Comparison of ENCODE assay signal across 10 mouse cellular contexts in genomic region chr6:54564506-54564991, GRCm38 (mm10). TPM values are rescaled to one million over a fixed set of nuclear protein-coding genes. Genes with fewer than 3 reads are reported as not detected.
DNase-seq lines count a peak whose midpoint lies in the region; ATAC-seq and TF ChIP-seq lines count a peak whose summit lies in the region.
"Had no signal": no experiment of that assay in that cellular context is flagged by ENCODE, and none has a peak within 500 bp of the region (broad histone marks: within the 10 kb centered on the region; RNA-seq: fewer than 3 reads in every experiment).

No protein-coding gene starts in this region.

- no peak for DNase-seq in heart, adult 2 months
- DNase-seq in embryonic facial prominence, embryonic 11.5 days (ENCODE audit: low spot score): no peak
- peak; percentile 59 for DNase-seq in retina, postnatal 1 day
- DNase-seq in thymus, adult 18-20 months: no peak
- no peak for DNase-seq in adipocyte (ENCODE audit: low spot score)
- no peak for DNase-seq in layer of hippocampus, adult 9-11 months
- DNase-seq: liver, embryonic 13.5 days had no signal

- H3K36me3 ChIP-seq in heart, embryonic 14.5 days (ENCODE audit: control insufficient read depth, insufficient read depth, low read length): no peaks in the 10 kb centered on the region
- no peaks in the 10 kb centered on the region for H3K36me3 ChIP-seq in heart, adult 2 months (ENCODE audit: control insufficient read depth, insufficient read depth, low read length)
- H3K36me3 ChIP-seq in embryonic facial prominence, embryonic 11.5 days (replicated peaks; ENCODE audit: control insufficient read depth, insufficient read depth, low read depth, low read length): no peaks in the 10 kb centered on the region
- H3K36me3 ChIP-seq in hindbrain, embryonic 15.5 days: no peaks in the 10 kb centered on the region
- H3K36me3 ChIP-seq: liver, embryonic 13.5 days had no signal

- H3K27ac ChIP-seq in heart, embryonic 14.5 days (replicated peaks in 1 of 2; ENCODE audit: control insufficient read depth in 1 of 2, insufficient read depth in 1 of 2, low read depth in 2 of 2, low read length in 2 of 2): no peak overlapping the region
- H3K27ac ChIP-seq in heart, adult 2 months: no peak overlapping the region
- H3K27ac ChIP-seq in embryonic facial prominence, embryonic 11.5 days (replicated peaks; ENCODE audit: low read depth, low read length): 0 out of 2 replicates have a peak overlapping the region, but pooled peaks have one; percentile 8
- peak overlapping the region; percentile 92 for H3K27ac ChIP-seq in hindbrain, embryonic 15.5 days (replicated peaks)
- H3K27ac ChIP-seq: liver, embryonic 13.5 days had no signal

- no peaks in the 10 kb centered on the region for H3K9me3 ChIP-seq in heart, embryonic 14.5 days (ENCODE audit: control insufficient read depth, low read length)
- no peaks in the 10 kb centered on the region for H3K9me3 ChIP-seq in embryonic facial prominence, embryonic 11.5 days (replicated peaks; ENCODE audit: control insufficient read depth, low read length)
- no peaks in the 10 kb centered on the region for H3K9me3 ChIP-seq in hindbrain, embryonic 15.5 days
- H3K9me3 ChIP-seq: liver, embryonic 13.5 days had no signal

- 0 out of 2 replicates have a peak overlapping the region, but pooled peaks have one; percentile 14 for H3K4me2 ChIP-seq in heart, embryonic 14.5 days (ENCODE audit: low read length)
- no peak overlapping the region for H3K4me2 ChIP-seq in embryonic facial prominence, embryonic 11.5 days (ENCODE audit: low read depth, low read length)
- H3K4me2 ChIP-seq in hindbrain, embryonic 15.5 days: peak overlapping the region; percentile 70
- H3K4me2 ChIP-seq: liver, embryonic 13.5 days had no signal

- no peak for ATAC-seq in heart, embryonic 14.5 days (ENCODE audit: insufficient number of reproducible peaks, insufficient read depth, low FRiP score, low read depth)
- no peak for ATAC-seq in embryonic facial prominence, embryonic 11.5 days (replicated peaks; ENCODE audit: insufficient number of reproducible peaks, low FRiP score, low TSS enrichment, low read depth)
- ATAC-seq in hindbrain, embryonic 15.5 days (ENCODE audit: low FRiP score, low read depth): no peak

- 69% methylated on average over 9 of the region's 9 CpGs for WGBS in heart, embryonic 14.5 days
- WGBS in heart, adult 2 months: 80% methylated on average over 9 of the region's 9 CpGs
- 63% methylated on average over 9 of the region's 9 CpGs for WGBS in embryonic facial prominence, embryonic 11.5 days
- WGBS in hindbrain, embryonic 15.5 days: 36% methylated on average over 9 of the region's 9 CpGs

- H3K4me3 ChIP-seq in heart, embryonic 14.5 days (ENCODE audit: control insufficient read depth in 1 of 2, insufficient read depth in 1 of 2, low read depth in 1 of 2, low read length in 2 of 2): no peak overlapping the region
- H3K4me3 ChIP-seq in heart, adult 2 months: no peak overlapping the region
- H3K4me3 ChIP-seq in embryonic facial prominence, embryonic 11.5 days (ENCODE audit: low read depth, low read length): no peak overlapping the region
- H3K4me3 ChIP-seq in hindbrain, embryonic 15.5 days: peak overlapping the region; percentile 64
- H3K4me3 ChIP-seq: liver, embryonic 13.5 days had no signal

- TF ChIP-seq POLR2A in heart, adult 2 months (IDR thresholded peaks at IDR 0.05; ENCODE audit: insufficient read depth, low read depth, low read length): no peak

- intact Hi-C loops in heart, adult 2 months (cut with DNase I): no loop called here

- peaks cover 0 to 7% of the 10 kb centered on the region in 2 experiments; a peak in 1 of 4 replicates for H3K4me1 ChIP-seq in heart, embryonic 14.5 days (ENCODE audit: control insufficient read depth in 2 of 2, insufficient read depth in 2 of 2, low read length in 2 of 2)
- H3K4me1 ChIP-seq in heart, adult 2 months (ENCODE audit: control insufficient read depth, insufficient read depth, low read length): peaks cover 2% of the 10 kb centered on the region; the same call in 1 of the 2 replicates
- no peaks in the 10 kb centered on the region; the same call in 1 of the 2 replicates for H3K4me1 ChIP-seq in embryonic facial prominence, embryonic 11.5 days (ENCODE audit: control insufficient read depth, insufficient read depth, low read length)
- H3K4me1 ChIP-seq in hindbrain, embryonic 15.5 days (replicated peaks): peaks cover 52% of the 10 kb centered on the region

- H3K27me3 ChIP-seq in heart, embryonic 14.5 days (ENCODE audit: control insufficient read depth, insufficient read depth, low read length): peaks cover 7% of the 10 kb centered on the region; the same call in 1 of the 2 replicates
- H3K27me3 ChIP-seq in heart, adult 2 months (ENCODE audit: control insufficient read depth, insufficient read depth, low read length): no peaks in the 10 kb centered on the region
- H3K27me3 ChIP-seq in embryonic facial prominence, embryonic 11.5 days (ENCODE audit: control insufficient read depth, insufficient read depth, low read length): no peaks in the 10 kb centered on the region
- H3K27me3 ChIP-seq in hindbrain, embryonic 15.5 days: no peaks in the 10 kb centered on the region

- no peak overlapping the region for H3K9ac ChIP-seq in heart, embryonic 14.5 days (ENCODE audit: low read length)
- no peak overlapping the region for H3K9ac ChIP-seq in heart, adult 2 months (ENCODE audit: low read depth, low read length)
- H3K9ac ChIP-seq in embryonic facial prominence, embryonic 11.5 days (replicated peaks; ENCODE audit: low read length): no peak overlapping the region
- H3K9ac ChIP-seq in hindbrain, embryonic 15.5 days: peak overlapping the region; percentile 82
- H3K9ac ChIP-seq: liver, embryonic 13.5 days had no signal

- no peaks in the 10 kb centered on the region for H3K79me2 ChIP-seq in heart, adult 2 months (replicated peaks; ENCODE audit: control insufficient read depth, insufficient read depth, low read length)

- no peak for TF ChIP-seq EP300 in heart, adult 2 months (IDR thresholded peaks at IDR 0.05; ENCODE audit: insufficient read depth, low read depth, low read length)

- TF ChIP-seq CTCF in heart, adult 2 months (IDR thresholded peaks at IDR 0.05): no peak

RNA-seq across cellular contexts. Expression of gene Scrn1, which starts 1.7 kb away (rescaled TPM):
- polyA plus RNA-seq in heart, embryonic 14.5 days (2014; fragmentation: Nextera tagmentation; extraction: Ambion mirVana): 7.5 and 11.1 TPM in 2 replicates
- 1 to 10 TPM; 6.1 to 7.4 TPM for total RNA-seq in heart, adult 2 months (2021)
- polyA plus RNA-seq in heart, adult 2 months (2012; rRNA removed): 6.8 and 14.1 TPM in 2 replicates
- 24.4 and 25.4 TPM in 2 replicates for polyA plus RNA-seq in embryonic facial prominence, embryonic 11.5 days (2014; fragmentation: Nextera tagmentation; extraction: Ambion mirVana)
- polyA plus RNA-seq in hindbrain, embryonic 15.5 days (2015; fragmentation: Nextera tagmentation; extraction: Ambion mirVana): 100 and 106 TPM in 2 replicates
- total RNA-seq: neutrophil, adult 5-6 weeks had no signal

RNA-seq across cellular contexts. Expression of gene Plekha8, which starts 30.4 kb away (rescaled TPM):
- polyA plus RNA-seq in heart, embryonic 14.5 days (2014; fragmentation: Nextera tagmentation; extraction: Ambion mirVana): 8.2 and 8.9 TPM in 2 replicates
- total RNA-seq in heart, adult 2 months (2021): 1 to 10 TPM; 9.0 to 9.7 TPM
- polyA plus RNA-seq in heart, adult 2 months (2012; rRNA removed): 2.6 and 5.4 TPM in 2 replicates
- polyA plus RNA-seq in embryonic facial prominence, embryonic 11.5 days (2014; fragmentation: Nextera tagmentation; extraction: Ambion mirVana): 24.3 and 24.7 TPM in 2 replicates
- 7.9 TPM in 2 replicates for polyA plus RNA-seq in hindbrain, embryonic 15.5 days (2015; fragmentation: Nextera tagmentation; extraction: Ambion mirVana)

RNA-seq across cellular contexts. Expression of gene Fkbp14, which starts 32.6 kb away (rescaled TPM):
- polyA plus RNA-seq in heart, embryonic 14.5 days (2014; fragmentation: Nextera tagmentation; extraction: Ambion mirVana): 23.5 and 26.9 TPM in 2 replicates
- 10 to 100 TPM in 1 of 2 experiments, 1 to 10 TPM in 1; 7.6 to 10.7 TPM for total RNA-seq in heart, adult 2 months (2021)
- 5.4 and 12.3 TPM in 2 replicates for polyA plus RNA-seq in heart, adult 2 months (2012; rRNA removed)
- polyA plus RNA-seq in embryonic facial prominence, embryonic 11.5 days (2014; fragmentation: Nextera tagmentation; extraction: Ambion mirVana): 21.2 and 23.9 TPM in 2 replicates
- 9.2 and 9.8 TPM in 2 replicates for polyA plus RNA-seq in hindbrain, embryonic 15.5 days (2015; fragmentation: Nextera tagmentation; extraction: Ambion mirVana)
- total RNA-seq: neutrophil, adult 5-6 weeks had no signal

Comparison
In these comparisons a context has a peak if more than half of its experiments do, and no peak if none do; other contexts are left out.
1. H3K27ac ChIP-seq: peak in embryonic facial prominence, embryonic 11.5 days (single experiment) and hindbrain, embryonic 15.5 days (single experiment); none in heart, embryonic 14.5 days (0 of 2) and heart, adult 2 months (single experiment).